Mouse (Mus musculus) heart, postnatal 0 days (tissue): ENCODE results near the gene March1.

Experiments used
- CTCF ChIP-seq: IDR thresholded peaks from 2 replicates; pipeline ENCODE4 v1.5.1; 2016; ENCODE audit warnings: antibody characterized with exemption, control low read depth, low read depth
- EP300 ChIP-seq: IDR thresholded peaks from 2 replicates; pipeline ENCODE4 v1.6.1; 2016; ENCODE audit warnings: antibody characterized with exemption, low read depth

DNA sequence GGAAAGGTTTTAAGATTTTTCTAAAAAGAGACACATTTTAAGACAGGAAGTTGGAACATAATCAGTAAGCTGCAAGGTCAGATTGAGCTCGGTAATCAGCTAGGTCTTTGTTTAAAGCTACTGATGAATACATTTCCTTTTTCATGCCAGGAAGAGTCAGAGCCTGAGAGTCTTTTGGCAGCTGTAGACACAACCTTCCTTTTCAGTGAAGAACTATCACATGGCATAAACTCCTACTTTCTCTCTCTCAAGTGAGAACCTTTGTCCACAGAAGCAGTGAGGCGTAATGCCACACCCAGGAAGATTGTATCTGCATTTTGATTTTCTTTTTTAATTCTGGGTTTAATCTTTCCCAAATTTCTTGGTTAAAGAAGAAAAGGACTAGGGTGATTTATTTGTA, 795.4 kb downstream of the March1 start:
- TF ChIP-seq CTCF (no peak), EP300 (no peak)
